ENCODE assay signal across 8 mouse cellular contexts in genomic region chr6:136466956-136467750, GRCm38 (mm10). TPM values are rescaled to one million over a fixed set of nuclear protein-coding genes. Genes with fewer than 3 reads are reported as not detected.
DNase-seq lines count a peak whose midpoint lies in the region; ATAC-seq and TF ChIP-seq lines count a peak whose summit lies in the region.

No protein-coding gene starts in this region.

- DNase-seq in adrenal gland, postnatal 14 days, result peak; percentile 94
- DNase-seq in embryonic facial prominence, embryonic 10.5 days (ENCODE audit: low spot score), result peak; percentile 81
- DNase-seq in heart, adult 11 months, result peak; percentile 97
- DNase-seq in kidney, adult 2 months, result peak; percentile 89
- DNase-seq in limb, embryonic 14.5 days (ENCODE audit: low spot score), result peak; percentile 75
- peak; percentile 71 to 85 for DNase-seq in spleen, adult 18-20 months

- TF ChIP-seq CTCF in kidney, adult 2 months (conservative IDR thresholded peaks at IDR 0.05; ENCODE audit: insufficient read depth, insufficient read length, low read depth, low read length), result peak; percentile 82

- H3K9me3 ChIP-seq in embryonic facial prominence, embryonic 10.5 days, result no peaks in the 10 kb centered on the region
- H3K9me3 ChIP-seq in limb, embryonic 14.5 days (ENCODE audit: control insufficient read depth, low read length), result no peaks in the 10 kb centered on the region
- no peaks in the 10 kb centered on the region for H3K9me3 ChIP-seq in midbrain, embryonic 15.5 days

- H3K36me3 ChIP-seq in embryonic facial prominence, embryonic 10.5 days (replicated peaks), result no peaks in the 10 kb centered on the region
- no peaks in the 10 kb centered on the region for H3K36me3 ChIP-seq in kidney, adult 2 months (ENCODE audit: control insufficient read depth, insufficient read depth, low read length)
- H3K36me3 ChIP-seq in limb, embryonic 14.5 days (ENCODE audit: control insufficient read depth, insufficient read depth, low read length), result no peaks in the 10 kb centered on the region
- no peaks in the 10 kb centered on the region for H3K36me3 ChIP-seq in midbrain, embryonic 15.5 days (replicated peaks)

- peaks cover 61% of the 10 kb centered on the region for H3K4me1 ChIP-seq in embryonic facial prominence, embryonic 10.5 days
- peaks cover 36% of the 10 kb centered on the region for H3K4me1 ChIP-seq in kidney, adult 2 months (ENCODE audit: control insufficient read depth, insufficient read depth, low read length)
- H3K4me1 ChIP-seq in limb, embryonic 14.5 days (ENCODE audit: control insufficient read depth, insufficient read depth, low read length), result peaks cover 34% of the 10 kb centered on the region
- H3K4me1 ChIP-seq in midbrain, embryonic 15.5 days, result peaks cover 34% of the 10 kb centered on the region

- no peak for ATAC-seq in limb, embryonic 14.5 days (ENCODE audit: low FRiP score, low read depth)
- ATAC-seq in midbrain, embryonic 15.5 days (replicated peaks), result no peak
- ATAC-seq in activated CD4-positive, CD25-positive, alpha-beta regulatory T cell, adult 4 months, result no peak

- H3K4me2 ChIP-seq in limb, embryonic 14.5 days (replicated peaks; ENCODE audit: low read depth, low read length, severe bottlenecking), result no peak overlapping the region
- no peak overlapping the region for H3K4me2 ChIP-seq in midbrain, embryonic 15.5 days

- H3K4me3 ChIP-seq in embryonic facial prominence, embryonic 10.5 days, result no peak overlapping the region
- H3K4me3 ChIP-seq in kidney, adult 2 months (ENCODE audit: insufficient read depth, low read depth, low read length), result no peak overlapping the region
- no peak overlapping the region for H3K4me3 ChIP-seq in limb, embryonic 14.5 days (replicated peaks; ENCODE audit: low read length)
- no peak overlapping the region for H3K4me3 ChIP-seq in midbrain, embryonic 15.5 days

- WGBS in embryonic facial prominence, embryonic 10.5 days, result 52% methylated on average over 14 of the region's 14 CpGs
- WGBS in kidney, adult 2 months, result 33% methylated on average over 14 of the region's 14 CpGs
- WGBS in limb, embryonic 14.5 days, result 67% methylated on average over 14 of the region's 14 CpGs
- 52% methylated on average over 14 of the region's 14 CpGs for WGBS in midbrain, embryonic 15.5 days

- no peak for TF ChIP-seq POLR2A in kidney, adult 2 months (IDR thresholded peaks at IDR 0.05; ENCODE audit: low read depth, low read length)
- TF ChIP-seq POLR2A in limb, embryonic 14.5 days (IDR thresholded peaks at IDR 0.05; ENCODE audit: borderline replicate concordance, extremely low read depth, insufficient read depth, insufficient read length), result no peak

- no peak overlapping the region for H3K9ac ChIP-seq in limb, embryonic 14.5 days (ENCODE audit: low read depth, low read length, severe bottlenecking)
- no peak overlapping the region for H3K9ac ChIP-seq in midbrain, embryonic 15.5 days

- H3K27me3 ChIP-seq in embryonic facial prominence, embryonic 10.5 days (replicated peaks; ENCODE audit: low read depth, poor library complexity, severe bottlenecking), result no peaks in the 10 kb centered on the region
- no peaks in the 10 kb centered on the region for H3K27me3 ChIP-seq in kidney, adult 2 months (replicated peaks; ENCODE audit: control insufficient read depth, insufficient read depth, low read length)
- no peaks in the 10 kb centered on the region for H3K27me3 ChIP-seq in limb, embryonic 14.5 days (ENCODE audit: control insufficient read depth, insufficient read depth, low read length)
- no peaks in the 10 kb centered on the region for H3K27me3 ChIP-seq in midbrain, embryonic 15.5 days (replicated peaks)

- peak overlapping the region; percentile 98 for H3K27ac ChIP-seq in embryonic facial prominence, embryonic 10.5 days (replicated peaks)
- H3K27ac ChIP-seq in kidney, adult 2 months (ENCODE audit: insufficient read depth, low read depth, low read length), result peak overlapping the region; percentile 86
- peak overlapping the region; percentile 91 for H3K27ac ChIP-seq in limb, embryonic 14.5 days (replicated peaks; ENCODE audit: low read depth, low read length)
- H3K27ac ChIP-seq in midbrain, embryonic 15.5 days, result peak overlapping the region; percentile 92

RNA-seq across cellular contexts. Expression of gene Atf7ip, which starts 38.8 kb away (rescaled TPM):
- total RNA-seq in adrenal gland, postnatal 14 days (2021), result 82.0 and 103 TPM in 2 replicates
- 48.0 and 50.9 TPM in 2 replicates for polyA plus RNA-seq in embryonic facial prominence, embryonic 10.5 days (2016; fragmentation: Nextera tagmentation; extraction: Ambion mirVana)
- 13.4 and 13.9 TPM in 2 replicates for polyA plus RNA-seq in kidney, adult 2 months (2012; rRNA removed)
- polyA plus RNA-seq in limb, embryonic 14.5 days (2012; rRNA removed), result 35.7 and 46.3 TPM in 2 replicates
- 38.4 and 41.8 TPM in 2 replicates for polyA plus RNA-seq in limb, embryonic 14.5 days (2014; fragmentation: Nextera tagmentation; extraction: Ambion mirVana)
- 43.4 and 44.7 TPM in 2 replicates for polyA plus RNA-seq in midbrain, embryonic 15.5 days (2015; fragmentation: Nextera tagmentation; extraction: Ambion mirVana)
- polyA plus RNA-seq in activated CD4-positive, CD25-positive, alpha-beta regulatory T cell, adult 4 months (2017; shearing (Covaris generic)), result 10 to 100 TPM; 72.8 to 79.5 TPM

RNA-seq across cellular contexts. Expression of gene E330021D16Rik, which starts 51.8 kb away (rescaled TPM):
- not detected in 2 replicates for total RNA-seq in adrenal gland, postnatal 14 days (2021)
- polyA plus RNA-seq in embryonic facial prominence, embryonic 10.5 days (2016; fragmentation: Nextera tagmentation; extraction: Ambion mirVana), result 0.15 TPM in 1 of 2 replicates, not detected in the other
- 0.90 and 1.3 TPM in 2 replicates for polyA plus RNA-seq in kidney, adult 2 months (2012; rRNA removed)
- 0.08 TPM in 1 of 2 replicates, not detected in the other for polyA plus RNA-seq in limb, embryonic 14.5 days (2012; rRNA removed)
- polyA plus RNA-seq in limb, embryonic 14.5 days (2014; fragmentation: Nextera tagmentation; extraction: Ambion mirVana), result not detected in 2 replicates
- polyA plus RNA-seq in midbrain, embryonic 15.5 days (2015; fragmentation: Nextera tagmentation; extraction: Ambion mirVana), result not detected in 2 replicates
- polyA plus RNA-seq in activated CD4-positive, CD25-positive, alpha-beta regulatory T cell, adult 4 months (2017; shearing (Covaris generic)), result 1 to 10 TPM in 1 of 2 experiments, under 1 TPM in 1; 0.82 to 1.1 TPM
